Mouse (Mus musculus): ENCODE measurements around the gene Pin1rt1.

GRCm38 (mm10) chr2:104677326-104677725 is 38.9 kb downstream of the Pin1rt1 start:
- TF ChIP-seq CTCF (IDR thresholded peaks at IDR 0.05; ENCODE audit: control insufficient read depth, insufficient read depth, low read length) (no peak), POLR2A (IDR thresholded peaks at IDR 0.05; ENCODE audit: borderline replicate concordance, control insufficient read depth, low read depth, low read length) (no peak)
